Mouse (Mus musculus): Measurements from ENCODE around the gene Kctd20. TPM values are rescaled to one million over a fixed set of nuclear protein-coding genes. Genes with fewer than 3 reads are reported as not detected.

Kctd20 gene
- polyA plus RNA-seq, 1 experiment from 2014 or later = 97.9 TPM

DNA sequence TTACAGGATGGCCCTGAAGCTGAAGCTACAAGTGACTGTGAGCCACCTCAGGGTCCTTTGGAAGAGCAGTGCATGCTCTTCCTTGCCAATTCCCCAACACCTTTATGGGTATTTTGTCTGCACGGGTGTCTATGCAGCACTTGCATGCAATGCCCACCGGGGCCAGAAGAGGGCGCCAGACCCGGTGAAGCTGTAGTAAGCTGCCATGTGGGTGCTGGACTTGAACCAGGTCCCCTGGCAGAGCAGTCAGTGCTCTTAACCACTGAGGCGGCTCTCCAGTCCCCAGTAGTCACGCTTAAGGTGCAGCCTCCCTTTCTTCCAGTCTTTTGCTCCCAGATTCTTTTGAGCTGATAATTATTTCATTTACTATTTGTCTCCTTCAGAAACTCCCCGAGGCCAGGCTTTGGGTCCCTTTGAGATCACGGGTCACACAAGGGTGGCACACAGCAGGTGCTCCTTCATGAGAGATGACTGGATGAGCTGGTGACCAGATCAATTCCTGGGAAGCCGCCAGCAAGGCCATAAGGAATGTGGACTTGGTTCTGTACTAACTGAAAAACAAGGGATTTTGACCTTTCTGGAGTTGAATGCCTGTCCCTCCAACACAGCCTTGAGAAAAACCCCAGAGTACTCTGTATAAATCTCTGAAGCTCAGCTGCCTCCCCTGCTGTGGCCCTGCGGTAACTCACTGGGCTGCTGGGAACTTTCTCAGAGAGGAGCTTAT is 15.0 kb upstream of the Kctd20 start:
- WGBS = 79% methylated on average over 10 of the region's 10 CpGs
- Histone ChIP-seq H3K9me3 (no peaks in the 10 kb centered on the region), H3K27me3 (no peaks in the 10 kb centered on the region), H3K4me2 (replicated peaks) (no peak overlapping the region), H3K4me1 (replicated peaks) (no peaks in the 10 kb centered on the region), H3K4me3 (replicated peaks) (no peak overlapping the region), H3K27ac (no peak overlapping the region), H3K36me3 (no peaks in the 10 kb centered on the region), H3K9ac (replicated peaks) (no peak overlapping the region)
- ATAC-seq = no peak

DNA sequence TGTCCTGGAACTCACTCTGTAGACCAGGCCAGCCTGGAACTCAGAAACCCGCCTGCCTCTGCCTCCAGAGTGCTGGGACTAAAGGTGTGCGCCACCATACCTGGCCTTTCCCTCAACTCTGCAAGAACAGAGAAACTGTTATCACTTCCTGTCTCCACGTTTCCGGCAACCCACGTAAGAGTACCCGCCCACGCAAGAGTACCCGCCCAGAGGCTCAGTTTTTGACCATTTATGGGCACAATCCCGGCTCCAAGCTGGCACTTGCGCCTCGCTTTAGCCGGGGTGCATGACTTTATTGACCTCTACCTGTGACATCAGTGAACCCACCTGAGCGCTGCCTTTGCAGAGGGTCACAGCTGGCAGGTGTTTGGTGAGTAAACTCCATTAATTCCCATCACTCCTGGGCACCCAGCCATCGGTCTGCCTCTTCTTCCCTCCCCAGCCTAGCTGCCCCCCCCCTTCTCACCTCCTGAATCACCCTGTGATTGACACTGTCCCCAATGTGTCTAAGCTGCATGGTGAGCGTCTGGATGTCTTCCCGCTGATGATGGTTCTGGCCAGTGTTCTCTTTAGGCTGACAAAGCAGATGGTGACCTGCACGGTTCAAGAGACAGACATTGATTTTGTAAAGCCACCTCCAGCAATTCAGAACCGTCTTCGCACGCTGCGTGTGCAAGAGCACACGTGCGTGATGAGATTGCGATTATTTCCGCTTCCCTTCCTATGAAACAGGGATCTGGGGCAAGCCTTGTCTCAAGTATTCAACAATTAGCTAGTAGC is 10.8 kb upstream of the Kctd20 start:
- no peak overlapping the region for H3K4me3 ChIP-seq (replicated peaks)
- H3K36me3 ChIP-seq = no peaks in the 10 kb centered on the region
- ATAC-seq = no peak
- H3K9me3 ChIP-seq = peaks cover 5% of the 10 kb centered on the region; the same call in 1 of the 2 replicates
- 91% methylated on average over 25 of the region's 25 CpGs for WGBS
- H3K4me2 ChIP-seq (replicated peaks) = no peak overlapping the region
- H3K9ac ChIP-seq (replicated peaks) = no peak overlapping the region
- no peaks in the 10 kb centered on the region for H3K27me3 ChIP-seq
- no peaks in the 10 kb centered on the region for H3K4me1 ChIP-seq (replicated peaks)
- no peak overlapping the region for H3K27ac ChIP-seq

DNA sequence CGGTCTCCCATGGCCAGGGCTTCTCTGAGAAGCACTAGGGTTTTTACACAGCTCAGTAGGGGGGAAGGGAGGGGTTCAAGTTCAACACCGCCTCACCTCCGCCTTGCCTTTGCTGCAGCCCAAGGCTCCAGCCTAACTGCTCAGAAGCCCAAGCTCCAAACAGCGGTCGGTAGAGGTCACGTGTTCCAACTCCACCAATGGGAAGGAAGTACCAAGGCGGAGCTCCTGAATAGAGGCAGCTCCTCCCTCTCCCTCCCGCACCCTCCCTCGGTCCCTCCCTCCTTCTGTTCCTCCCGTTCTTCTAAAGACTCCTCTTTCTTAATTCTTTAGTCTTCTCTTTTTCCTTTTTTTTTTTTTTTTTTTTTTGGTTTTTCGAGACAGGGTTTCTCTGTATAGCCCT is 9.6 kb upstream of the Kctd20 start:
- Histone ChIP-seq H3K9ac (replicated peaks) (no peak overlapping the region), H3K36me3 (no peaks in the 10 kb centered on the region), H3K4me1 (replicated peaks) (no peaks in the 10 kb centered on the region), H3K4me2 (replicated peaks) (no peak overlapping the region), H3K9me3 (peaks cover 5% of the 10 kb centered on the region; the same call in 1 of the 2 replicates), H3K27ac (no peak overlapping the region), H3K4me3 (replicated peaks) (no peak overlapping the region), H3K27me3 (no peaks in the 10 kb centered on the region)
- no peak for ATAC-seq
- WGBS = 78% methylated on average over 10 of the region's 11 CpGs

DNA sequence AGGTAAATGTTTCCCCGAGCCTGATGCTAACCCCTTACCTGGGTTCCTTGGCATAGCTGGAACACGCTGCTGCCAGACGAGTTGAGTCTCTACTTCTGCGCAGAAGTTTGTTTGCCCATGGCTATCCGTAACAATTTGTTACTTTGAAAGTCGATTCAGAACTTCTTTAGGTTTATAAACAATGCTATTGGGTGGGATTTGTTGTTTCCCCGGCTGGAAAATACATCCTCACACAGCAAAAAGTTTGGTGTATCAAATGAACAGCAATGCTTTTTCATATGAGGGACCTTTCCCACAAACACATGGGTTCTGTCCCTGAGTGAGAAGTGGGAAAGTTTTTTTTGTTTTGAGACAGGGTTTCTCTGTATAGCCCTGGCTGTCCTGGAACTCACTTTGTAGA is 8.0 kb upstream of the Kctd20 start, which contains the start of gene Pxt1:
TSS of gene Pxt1 (minus strand) at position 101 of the 400 bp plus-strand sequence.
- Histone ChIP-seq H3K27me3 (no peaks in the 10 kb centered on the region), H3K4me1 (replicated peaks) (no peaks in the 10 kb centered on the region), H3K36me3 (no peaks in the 10 kb centered on the region), H3K4me3 (replicated peaks) (no peak within 1 kb of the TSS), H3K4me2 (replicated peaks) (no peak within 1 kb of the TSS), H3K27ac (no peak within 1 kb of the TSS), H3K9ac (replicated peaks) (no peak within 1 kb of the TSS), H3K9me3 (peaks cover 5% of the 10 kb centered on the region; the same call in 1 of the 2 replicates)
- WGBS = 92% methylated on average over 7 of the region's 7 CpGs
- ATAC-seq = no peak

DNA sequence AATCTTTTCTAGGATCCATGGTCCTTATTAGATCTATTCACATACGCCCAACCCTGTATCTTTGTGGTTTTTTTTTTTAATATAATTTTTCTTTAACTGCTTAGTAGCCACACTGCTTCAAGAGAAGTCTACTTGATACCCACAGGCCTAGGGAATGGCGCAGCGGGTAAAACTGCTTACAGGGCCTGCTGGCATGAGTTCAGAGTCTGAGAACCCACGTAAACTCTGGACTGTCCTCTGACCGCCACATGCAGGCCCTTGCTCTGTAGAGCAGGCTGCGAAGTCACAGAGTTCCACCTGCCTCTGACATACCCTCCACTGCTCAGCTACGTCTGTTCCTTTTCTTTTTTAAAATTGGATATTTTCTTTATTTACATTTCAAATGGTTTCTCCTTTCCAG is 7.3 kb upstream of the Kctd20 start:
- H3K27ac ChIP-seq = no peak overlapping the region
- no peak overlapping the region for H3K9ac ChIP-seq (replicated peaks)
- no peaks in the 10 kb centered on the region for H3K36me3 ChIP-seq
- H3K27me3 ChIP-seq = no peaks in the 10 kb centered on the region
- H3K9me3 ChIP-seq = peaks cover 5% of the 10 kb centered on the region; the same call in 1 of the 2 replicates
- no peak overlapping the region for H3K4me3 ChIP-seq (replicated peaks)
- H3K4me2 ChIP-seq (replicated peaks) = no peak overlapping the region
- 92% methylated on average over 7 of the region's 7 CpGs for WGBS
- no peak for ATAC-seq
- no peaks in the 10 kb centered on the region for H3K4me1 ChIP-seq (replicated peaks)

DNA sequence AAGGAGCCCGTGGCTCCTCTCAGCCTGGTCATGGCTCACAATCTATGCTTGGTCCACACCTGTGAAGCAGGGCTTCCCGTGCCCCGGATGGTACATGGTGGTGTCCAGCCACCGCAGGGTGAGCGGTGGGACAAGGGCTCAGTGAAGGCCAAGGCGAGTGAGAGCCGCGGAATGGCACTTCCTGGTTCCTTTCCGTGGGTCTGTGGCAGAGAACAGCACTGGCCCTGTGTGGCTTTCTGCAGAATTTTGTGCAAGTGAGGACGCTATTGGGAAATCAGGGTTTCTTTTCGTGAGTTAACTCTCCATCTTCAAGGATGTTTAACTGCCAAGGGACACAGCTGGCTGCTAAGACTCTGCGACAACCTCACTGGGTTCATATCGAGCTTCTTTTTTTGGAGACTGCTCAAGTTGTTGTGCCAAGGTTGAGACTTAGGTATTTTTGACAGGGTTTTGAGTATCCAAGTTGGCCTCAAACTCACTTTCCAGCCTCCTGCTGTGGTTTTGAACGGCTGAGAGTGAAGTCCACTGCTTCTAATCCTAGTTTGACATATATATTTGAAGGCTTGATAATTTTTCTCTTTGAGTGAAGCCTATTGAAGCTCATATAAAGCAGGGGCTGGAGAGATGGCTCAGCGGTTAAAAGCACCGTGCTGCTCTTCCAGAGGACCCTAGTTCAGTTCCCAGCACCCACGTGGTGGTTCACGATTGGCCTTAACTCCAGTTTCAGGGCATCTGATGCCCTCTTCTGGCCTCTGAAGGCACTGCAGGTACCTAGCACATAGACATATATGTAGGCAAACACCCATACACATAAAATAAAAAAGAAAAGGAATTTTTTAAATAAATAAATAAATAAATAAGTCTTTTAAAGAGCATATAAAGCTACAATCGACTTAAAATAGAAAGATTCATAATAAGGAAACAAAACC is 4.5 kb upstream of the Kctd20 start:
- no peak for ATAC-seq
- Histone ChIP-seq H3K36me3 (no peaks in the 10 kb centered on the region), H3K9ac (replicated peaks) (no peak overlapping the region), H3K27ac (no peak overlapping the region), H3K9me3 (peaks cover 5% of the 10 kb centered on the region; the same call in 1 of the 2 replicates), H3K27me3 (no peaks in the 10 kb centered on the region), H3K4me2 (replicated peaks) (no peak overlapping the region), H3K4me3 (replicated peaks) (no peak overlapping the region), H3K4me1 (replicated peaks) (peaks cover 6% of the 10 kb centered on the region)
- 91% methylated on average over 19 of the region's 19 CpGs for WGBS

DNA sequence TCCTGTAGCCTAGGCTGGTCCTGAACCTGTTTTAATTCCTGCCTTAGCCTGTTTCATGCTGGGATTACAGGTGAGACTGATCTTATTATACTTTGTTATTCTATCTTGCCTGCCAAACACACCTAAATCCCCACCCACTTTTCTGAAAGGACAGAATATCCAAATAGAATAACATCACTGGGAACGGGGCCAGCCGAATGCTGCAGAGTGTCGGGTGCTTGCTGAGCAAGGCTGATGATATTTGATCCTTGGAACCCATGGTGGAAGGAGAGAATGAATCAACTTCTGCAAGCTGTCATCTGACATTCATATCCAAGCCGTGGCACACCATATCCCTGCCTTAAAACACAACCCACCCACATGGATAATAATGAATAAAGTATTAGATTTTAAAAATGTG is 3.1 kb upstream of the Kctd20 start:
- no peak overlapping the region for H3K4me2 ChIP-seq (replicated peaks)
- no peak overlapping the region for H3K27ac ChIP-seq
- no peaks in the 10 kb centered on the region for H3K36me3 ChIP-seq
- peaks cover 12% of the 10 kb centered on the region for H3K4me1 ChIP-seq (replicated peaks)
- H3K9me3 ChIP-seq = no peaks in the 10 kb centered on the region
- H3K27me3 ChIP-seq = no peaks in the 10 kb centered on the region
- H3K9ac ChIP-seq (replicated peaks) = no peak overlapping the region
- H3K4me3 ChIP-seq (replicated peaks) = no peak overlapping the region
- no peak for ATAC-seq
- WGBS = 81% methylated on average over 4 of the region's 4 CpGs

DNA sequence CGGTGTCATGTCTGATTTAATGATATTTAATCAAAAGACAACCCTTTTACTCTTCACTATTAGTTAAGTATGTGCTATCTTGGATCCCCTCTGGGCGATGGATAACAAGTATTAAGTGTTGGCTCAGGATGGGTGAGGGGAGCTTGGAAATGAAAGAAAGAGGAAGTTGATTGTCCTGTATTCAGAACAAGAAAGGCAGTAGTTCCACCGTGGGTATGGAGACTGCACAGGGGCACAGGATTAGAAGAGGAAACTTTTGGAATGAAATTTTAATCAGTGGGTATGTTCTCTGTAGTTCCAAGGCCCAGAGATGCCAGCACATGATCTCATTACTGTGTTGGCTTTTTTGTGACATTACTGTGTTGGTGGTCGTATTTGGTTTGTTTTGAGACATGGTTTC is 999 bp upstream of the Kctd20 start:
- WGBS = 83% methylated on average over 4 of the region's 4 CpGs
- Histone ChIP-seq H3K4me2 (replicated peaks) (no peak overlapping the region), H3K9ac (replicated peaks) (no peak overlapping the region), H3K4me3 (replicated peaks) (no peak overlapping the region), H3K27me3 (no peaks in the 10 kb centered on the region), H3K36me3 (no peaks in the 10 kb centered on the region), H3K9me3 (no peaks in the 10 kb centered on the region), H3K4me1 (replicated peaks) (peaks cover 22% of the 10 kb centered on the region), H3K27ac (no peak overlapping the region)
- no peak for ATAC-seq

DNA sequence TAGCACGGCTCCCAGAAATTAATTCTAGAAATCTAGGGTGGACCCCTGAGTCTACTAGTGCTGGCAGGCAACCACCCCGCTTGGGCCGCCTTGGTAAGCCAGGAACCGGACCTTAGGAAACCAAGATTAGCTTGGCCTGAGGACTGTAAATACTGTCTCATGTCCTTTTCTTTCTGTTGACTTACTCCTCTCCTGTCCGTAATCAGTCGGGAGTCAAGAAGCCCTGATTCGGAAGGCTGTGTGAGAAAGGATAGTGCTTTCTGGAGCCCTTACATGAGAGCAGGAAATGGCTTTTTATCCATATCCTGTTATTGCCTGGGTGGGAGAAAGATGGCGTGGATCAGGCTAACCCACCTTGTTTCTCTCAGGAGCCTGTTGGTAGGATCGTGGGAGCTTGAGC is 1.5 kb downstream of the Kctd20 start:
- Histone ChIP-seq H3K27ac (peak overlapping the region; percentile 17; the same call in 1 of the 2 replicates), H3K27me3 (no peaks in the 10 kb centered on the region), H3K4me1 (replicated peaks) (peaks cover 22% of the 10 kb centered on the region), H3K9ac (replicated peaks) (peak overlapping the region; percentile 76), H3K4me2 (replicated peaks) (peak overlapping the region; percentile 85), H3K36me3 (peaks cover 11% of the 10 kb centered on the region), H3K9me3 (0 out of 2 replicates have a peak, but pooled peaks cover 4% of the 10 kb centered on the region), H3K4me3 (replicated peaks) (peak overlapping the region; percentile 58)
- no peak for ATAC-seq
- 33% methylated on average over 9 of the region's 9 CpGs for WGBS

DNA sequence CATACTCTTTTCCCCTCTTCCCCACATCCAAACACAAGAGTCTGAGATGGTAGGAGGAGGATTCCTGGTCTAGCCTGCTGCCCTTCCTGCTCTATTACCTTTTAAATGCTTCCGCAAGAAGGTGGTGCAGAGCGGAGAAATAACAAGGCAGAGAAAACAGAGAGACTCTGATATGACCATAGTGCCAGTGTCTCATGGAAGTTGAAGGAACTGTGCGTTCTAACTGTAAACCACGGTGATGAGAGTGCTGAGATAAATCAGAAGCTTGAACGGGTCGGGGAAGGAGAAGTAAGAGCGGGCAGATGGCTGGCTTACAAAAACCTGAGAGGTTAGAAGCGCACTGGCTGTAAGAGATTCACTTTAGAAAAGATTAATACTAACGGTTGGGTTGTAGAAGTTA is 2.7 kb downstream of the Kctd20 start:
- Histone ChIP-seq H3K4me1 (replicated peaks) (peaks cover 22% of the 10 kb centered on the region), H3K27ac (no peak overlapping the region), H3K4me3 (replicated peaks) (peak overlapping the region; percentile 12; the same call in 1 of the 2 replicates), H3K9ac (replicated peaks) (no peak overlapping the region), H3K27me3 (no peaks in the 10 kb centered on the region), H3K9me3 (0 out of 2 replicates have a peak, but pooled peaks cover 4% of the 10 kb centered on the region), H3K36me3 (peaks cover 11% of the 10 kb centered on the region), H3K4me2 (replicated peaks) (peak overlapping the region; percentile 85)
- 97% methylated on average over 9 of the region's 9 CpGs for WGBS
- no peak for ATAC-seq

DNA sequence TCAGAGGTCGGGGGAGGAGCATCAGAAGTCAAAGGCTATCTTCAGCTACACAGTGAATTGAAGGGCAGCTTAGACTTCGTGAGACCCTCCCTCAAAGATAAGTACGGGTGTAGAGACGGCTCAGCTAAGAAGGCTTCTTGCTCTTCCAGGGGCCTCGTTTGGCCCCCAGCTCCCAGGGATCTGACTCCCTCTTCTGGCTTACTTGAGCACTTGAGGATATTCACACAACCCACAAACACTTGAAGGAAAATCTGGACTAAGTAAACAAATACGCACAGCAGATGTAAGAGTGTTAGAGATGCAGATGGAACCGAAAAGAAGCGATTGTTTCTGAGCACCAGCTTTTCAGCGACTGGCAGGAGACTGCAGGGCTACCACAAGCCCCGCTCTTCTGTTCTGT is 8.8 kb downstream of the Kctd20 start:
- peaks cover 56% of the 10 kb centered on the region for H3K36me3 ChIP-seq
- no peaks in the 10 kb centered on the region for H3K27me3 ChIP-seq
- no peak overlapping the region for H3K27ac ChIP-seq
- H3K4me2 ChIP-seq (replicated peaks) = no peak overlapping the region
- no peak overlapping the region for H3K4me3 ChIP-seq (replicated peaks)
- ATAC-seq = no peak
- 64% methylated on average over 10 of the region's 10 CpGs for WGBS
- no peak overlapping the region for H3K9ac ChIP-seq (replicated peaks)
- 0 out of 2 replicates have a peak, but pooled peaks cover 4% of the 10 kb centered on the region for H3K9me3 ChIP-seq
- peaks cover 4% of the 10 kb centered on the region; the same call in 1 of the 2 replicates for H3K4me1 ChIP-seq (replicated peaks)

Measured in midbrain, embryonic 13.5 days (tissue).